Mouse (Mus musculus) testis, adult 2 months (tissue): ENCODE measurements around the gene Cd48.

Experiments used
- CTCF ChIP-seq: fragments of 200-500 bp; IDR thresholded peaks from 2 replicates; pipeline ENCODE4 v1.5.1; 2012; ENCODE audit warnings: low read depth, mild to moderate bottlenecking, inconsistent platforms, low read length, moderate library complexity; ENCODE audit not compliant: control insufficient read depth, insufficient read depth, insufficient replicate concordance
- POLR2A ChIP-seq: fragments of 200-500 bp; IDR thresholded peaks from 2 replicates; pipeline ENCODE4 v1.6.1; 2012; ENCODE audit warnings: low read depth, mild to moderate bottlenecking, inconsistent platforms, low read length, moderate library complexity; ENCODE audit not compliant: control insufficient read depth

- TF ChIP-seq CTCF (no peak), POLR2A (no peak)
These were observed 38.2 kb upstream of the Cd48 start for GRCm38 (mm10) chr1:171643612-171644011.
